28 mouse cellular contexts compared by ENCODE assay signal in genomic region chr4:149505261-149505967, GRCm38 (mm10). TPM values are rescaled to one million over a fixed set of nuclear protein-coding genes. Genes with fewer than 3 reads are reported as not detected.
DNase-seq lines count a peak whose midpoint lies in the region; ATAC-seq and TF ChIP-seq lines count a peak whose summit lies in the region.
"Had no signal": no experiment of that assay in that cellular context is flagged by ENCODE, and none has a peak within 500 bp of the region (broad histone marks: within the 10 kb centered on the region; RNA-seq: fewer than 3 reads in every experiment).

No protein-coding gene starts in this region.

- TF ChIP-seq CTCF in heart, adult 2 months (IDR thresholded peaks at IDR 0.05) = no peak

- H3K36me3 ChIP-seq in lung, embryonic 16.5 days (ENCODE audit: control insufficient read depth, insufficient read depth, low read length) = no peaks in the 10 kb centered on the region; the same call in 1 of the 2 replicates
- peaks cover 5% of the 10 kb centered on the region; the same call in 1 of the 2 replicates for H3K36me3 ChIP-seq in forebrain, embryonic 16.5 days (ENCODE audit: control insufficient read depth, insufficient read depth)
- H3K36me3 ChIP-seq in heart, adult 2 months (ENCODE audit: control insufficient read depth, insufficient read depth, low read length) = no peaks in the 10 kb centered on the region
- H3K36me3 ChIP-seq: hindbrain, embryonic 15.5 days had no signal

- ATAC-seq in lung, embryonic 16.5 days (ENCODE audit: low read depth) = peak; percentile 34; the same call in 1 of the 2 replicates
- ATAC-seq in forebrain, embryonic 16.5 days = peak; percentile 62; the same call in 1 of the 2 replicates
- ATAC-seq: intestine, postnatal 0 days; midbrain, embryonic 16.5 days had no signal

- intact Hi-C loops in heart, adult 2 months (cut with DNase I) = no loop called here

- H3K27ac ChIP-seq in lung, embryonic 16.5 days (ENCODE audit: low read length) = peak overlapping the region; percentile 61
- H3K27ac ChIP-seq in forebrain, embryonic 16.5 days (ENCODE audit: low read length) = no peak overlapping the region
- H3K27ac ChIP-seq in heart, adult 2 months = no peak overlapping the region
- H3K27ac ChIP-seq: gastrocnemius, adult 2 months; heart, embryonic 13.5 days; kidney, postnatal 0 days; left cerebral cortex, adult 2 months had no signal

- H3K9me3 ChIP-seq in lung, embryonic 16.5 days (ENCODE audit: control insufficient read depth, low read length) = no peaks in the 10 kb centered on the region
- H3K9me3 ChIP-seq in forebrain, embryonic 16.5 days (ENCODE audit: control insufficient read depth, low read length) = no peaks in the 10 kb centered on the region
- H3K9me3 ChIP-seq: embryonic facial prominence, embryonic 15.5 days; heart, embryonic 13.5 days; hindbrain, embryonic 15.5 days; liver, embryonic 13.5 days; neural tube, embryonic 15.5 days had no signal

- 54% methylated on average over 14 of the region's 15 CpGs for WGBS in lung, embryonic 16.5 days
- 14% methylated on average over 14 of the region's 15 CpGs for whole genome bisulfite sequencing in forebrain, embryonic 16.5 days
- WGBS in heart, adult 2 months = 72% methylated on average over 14 of the region's 15 CpGs

- H3K9ac ChIP-seq in lung, embryonic 16.5 days (ENCODE audit: low read length) = no peak overlapping the region
- H3K9ac ChIP-seq in forebrain, embryonic 16.5 days (replicated peaks; ENCODE audit: low read depth, low read length) = no peak overlapping the region
- no peak overlapping the region for H3K9ac ChIP-seq in heart, adult 2 months (ENCODE audit: low read depth, low read length)
- H3K9ac ChIP-seq: embryonic facial prominence, embryonic 15.5 days; heart, embryonic 13.5 days; hindbrain, embryonic 15.5 days; liver, embryonic 13.5 days; neural tube, embryonic 15.5 days had no signal

- H3K4me1 ChIP-seq in lung, embryonic 16.5 days (replicated peaks; ENCODE audit: control insufficient read depth, insufficient read depth, low read length) = peaks cover 7% of the 10 kb centered on the region; the same call in 1 of the 2 replicates
- H3K4me1 ChIP-seq in forebrain, embryonic 16.5 days (replicated peaks; ENCODE audit: control insufficient read depth, insufficient read depth, low read length) = 0 out of 2 replicates have a peak, but pooled peaks cover 5% of the 10 kb centered on the region
- no peaks in the 10 kb centered on the region for H3K4me1 ChIP-seq in heart, adult 2 months (ENCODE audit: control insufficient read depth, insufficient read depth, low read length)
- H3K4me1 ChIP-seq: embryonic facial prominence, embryonic 15.5 days; heart, embryonic 13.5 days; hindbrain, embryonic 15.5 days; liver, embryonic 13.5 days had no signal

- no peak overlapping the region for H3K4me2 ChIP-seq in lung, embryonic 16.5 days (ENCODE audit: low read depth, low read length)
- H3K4me2 ChIP-seq in forebrain, embryonic 16.5 days (ENCODE audit: low read length) = no peak overlapping the region
- H3K4me2 ChIP-seq: heart, embryonic 13.5 days; hindbrain, embryonic 15.5 days; liver, embryonic 13.5 days; neural tube, embryonic 15.5 days had no signal

- no peak for TF ChIP-seq POLR2A in heart, adult 2 months (IDR thresholded peaks at IDR 0.05; ENCODE audit: insufficient read depth, low read depth, low read length)

- no peak overlapping the region for H3K4me3 ChIP-seq in lung, embryonic 16.5 days (ENCODE audit: low read length)
- H3K4me3 ChIP-seq in forebrain, embryonic 16.5 days (replicated peaks; ENCODE audit: low read length) = no peak overlapping the region
- no peak overlapping the region for H3K4me3 ChIP-seq in heart, adult 2 months
- H3K4me3 ChIP-seq: embryonic facial prominence, embryonic 15.5 days; gastrocnemius, adult 2 months; heart, embryonic 13.5 days; hindbrain, embryonic 15.5 days; left cerebral cortex, adult 2 months; liver, embryonic 13.5 days; megakaryocyte, embryonic 14.5 days; neural tube, embryonic 15.5 days had no signal

- no peaks in the 10 kb centered on the region for H3K79me2 ChIP-seq in heart, adult 2 months (replicated peaks; ENCODE audit: control insufficient read depth, insufficient read depth, low read length)

- TF ChIP-seq EP300 in heart, adult 2 months (IDR thresholded peaks at IDR 0.05; ENCODE audit: insufficient read depth, low read depth, low read length) = no peak

- DNase-seq in embryo, embryonic 11 days = peak; percentile 32
- DNase-seq in embryo, embryonic 9.5 days (ENCODE audit: extremely low spot score) = no peak
- no peak for DNase-seq in lung, postnatal 25 days (ENCODE audit: low spot score)
- DNase-seq in retina, embryonic 14.5 days (ENCODE audit: low spot score) = peak; percentile 79
- no peak for DNase-seq in kidney, postnatal 25 days
- DNase-seq in heart, adult 2 months = no peak
- DNase-seq: adrenal gland, postnatal 25 days; cerebellum, adult 18-20 months; cerebellum, postnatal 36 days; gastrocnemius, adult 2 months; left cerebral cortex, postnatal 4 days; liver, embryonic 13.5 days; thymus, adult 2 months had no signal

- no peaks in the 10 kb centered on the region for H3K27me3 ChIP-seq in lung, embryonic 16.5 days (ENCODE audit: control insufficient read depth, insufficient read depth, low read depth, low read length)
- no peaks in the 10 kb centered on the region for H3K27me3 ChIP-seq in forebrain, embryonic 16.5 days (replicated peaks; ENCODE audit: control insufficient read depth, insufficient read depth, low read length)
- H3K27me3 ChIP-seq in heart, adult 2 months (ENCODE audit: control insufficient read depth, insufficient read depth, low read length) = no peaks in the 10 kb centered on the region
- H3K27me3 ChIP-seq: embryonic facial prominence, embryonic 15.5 days; heart, embryonic 13.5 days; hindbrain, embryonic 15.5 days; liver, embryonic 13.5 days; neural tube, embryonic 15.5 days had no signal

RNA-seq across cellular contexts. Expression of gene Ctnnbip1, which starts 12.6 kb away (rescaled TPM):
- 57.5 and 59.7 TPM in 2 replicates for polyA plus RNA-seq in lung, embryonic 16.5 days (2015; fragmentation: Nextera tagmentation; extraction: Ambion mirVana)
- 94.1 and 105 TPM in 2 replicates for polyA plus RNA-seq in forebrain, embryonic 16.5 days (2015; fragmentation: Nextera tagmentation; extraction: Ambion mirVana)
- 10 to 100 TPM; 25.0 to 27.3 TPM for total RNA-seq in heart, adult 2 months (2021)
- polyA plus RNA-seq in heart, adult 2 months (2012; rRNA removed) = 25.5 and 26.0 TPM in 2 replicates

RNA-seq across cellular contexts. Expression of gene Lzic, which starts 20.4 kb away (rescaled TPM):
- 35.2 and 40.7 TPM in 2 replicates for polyA plus RNA-seq in lung, embryonic 16.5 days (2015; fragmentation: Nextera tagmentation; extraction: Ambion mirVana)
- polyA plus RNA-seq in forebrain, embryonic 16.5 days (2015; fragmentation: Nextera tagmentation; extraction: Ambion mirVana) = 47.3 and 51.7 TPM in 2 replicates
- 10 to 100 TPM; 62.1 to 66.9 TPM for total RNA-seq in heart, adult 2 months (2021)
- 20.2 and 23.8 TPM in 2 replicates for polyA plus RNA-seq in heart, adult 2 months (2012; rRNA removed)

RNA-seq across cellular contexts. Expression of gene Nmnat1, which starts 20.4 kb away (rescaled TPM):
- 10.3 and 11.9 TPM in 2 replicates for polyA plus RNA-seq in lung, embryonic 16.5 days (2015; fragmentation: Nextera tagmentation; extraction: Ambion mirVana)
- polyA plus RNA-seq in forebrain, embryonic 16.5 days (2015; fragmentation: Nextera tagmentation; extraction: Ambion mirVana) = 10.9 and 11.1 TPM in 2 replicates
- 10 to 100 TPM; 29.4 to 36.1 TPM for total RNA-seq in heart, adult 2 months (2021)
- polyA plus RNA-seq in heart, adult 2 months (2012; rRNA removed) = 20.6 and 26.2 TPM in 2 replicates

RNA-seq across cellular contexts. Expression of gene Tmem274, which starts 28.2 kb away (rescaled TPM):
- 0.49 and 0.53 TPM in 2 replicates for polyA plus RNA-seq in lung, embryonic 16.5 days (2015; fragmentation: Nextera tagmentation; extraction: Ambion mirVana)
- polyA plus RNA-seq in forebrain, embryonic 16.5 days (2015; fragmentation: Nextera tagmentation; extraction: Ambion mirVana) = 0.57 TPM in 1 of 2 replicates, not detected in the other
- total RNA-seq in heart, adult 2 months (2021) = not detected
- not detected in 2 replicates for polyA plus RNA-seq in heart, adult 2 months (2012; rRNA removed)
- total RNA-seq: adrenal gland, postnatal 25 days; gastrocnemius, adult 2 months; granulocyte monocyte progenitor cell, adult 5-6 weeks; heart, postnatal 25 days; left cerebral cortex, adult 2 months; left cerebral cortex, postnatal 4 days; MEL had no signal
- polyA plus RNA-seq: heart, embryonic 13.5 days; intestine, postnatal 0 days; kidney, postnatal 0 days; liver, embryonic 13.5 days; lung, postnatal 0 days; midbrain, embryonic 16.5 days; neural tube, embryonic 15.5 days; thymus, adult 2 months had no signal

RNA-seq across cellular contexts. Expression of gene Rbp7, which starts 50.6 kb away (rescaled TPM):
- polyA plus RNA-seq in lung, embryonic 16.5 days (2015; fragmentation: Nextera tagmentation; extraction: Ambion mirVana) = 2.0 and 3.4 TPM in 2 replicates
- not detected in 2 replicates for polyA plus RNA-seq in forebrain, embryonic 16.5 days (2015; fragmentation: Nextera tagmentation; extraction: Ambion mirVana)
- total RNA-seq in heart, adult 2 months (2021) = 10 to 100 TPM; 56.2 to 61.6 TPM
- 8.7 and 22.9 TPM in 2 replicates for polyA plus RNA-seq in heart, adult 2 months (2012; rRNA removed)
- total RNA-seq: granulocyte monocyte progenitor cell, adult 5-6 weeks; left cerebral cortex, adult 2 months; left cerebral cortex, postnatal 4 days; MEL had no signal
- polyA plus RNA-seq: hindbrain, embryonic 15.5 days; liver, embryonic 13.5 days; neural tube, embryonic 15.5 days had no signal

Comparison
In these comparisons a context has a peak if more than half of its experiments do, and no peak if none do; other contexts are left out.
1. DNase-seq: peak in embryo, embryonic 11 days (single experiment) and retina, embryonic 14.5 days (single experiment); none in embryo, embryonic 9.5 days (single experiment), lung, postnatal 25 days (single experiment), kidney, postnatal 25 days (0 of 2) and heart, adult 2 months (0 of 2).